Mouse (Mus musculus) hematopoietic stem cell, adult 5-6 weeks (primary cell): Measurements from ENCODE around the gene Slc26a10. TPM values are rescaled to one million over a fixed set of nuclear protein-coding genes. Genes with fewer than 3 reads are reported as not detected.

ENCODE experiments used
- ATAC-seq, 2 experiments: fragments of 125-278 bp in 1 of 2; replicated peaks in 1 of 2; 2 replicates each; pipeline ENCODE4 v1.8.0; 2016 to 2017; ENCODE audit warnings: inconsistent platforms in 2 of 2, mild to moderate bottlenecking in 2 of 2, moderate number of reproducible peaks in 2 of 2, low read depth in 1 of 2, moderate TSS enrichment in 1 of 2; ENCODE audit not compliant: low FRiP score in 2 of 2, poor library complexity in 2 of 2, severe bottlenecking in 2 of 2, insufficient read depth in 1 of 2, low TSS enrichment in 1 of 2
- total RNA-seq: library from RNA; stranded (forward); fragments of 172-1452, 232-1000 nt; gene quantifications from 2 replicates; pipeline ENCODE4 v1.2.3, GENCODE M21; 2017

Gene Slc26a10
- total RNA-seq, 1 experiment from 2014 or later: 0.30 TPM

- ATAC-seq: no peak
Observed at GRCm38 (mm10) chr10:127132469-127132868, 48.0 kb downstream of the Slc26a10 start.

- no peak for ATAC-seq
Observed at GRCm38 (mm10) chr10:127129431-127129830, 51.0 kb downstream of the Slc26a10 start.

DNA sequence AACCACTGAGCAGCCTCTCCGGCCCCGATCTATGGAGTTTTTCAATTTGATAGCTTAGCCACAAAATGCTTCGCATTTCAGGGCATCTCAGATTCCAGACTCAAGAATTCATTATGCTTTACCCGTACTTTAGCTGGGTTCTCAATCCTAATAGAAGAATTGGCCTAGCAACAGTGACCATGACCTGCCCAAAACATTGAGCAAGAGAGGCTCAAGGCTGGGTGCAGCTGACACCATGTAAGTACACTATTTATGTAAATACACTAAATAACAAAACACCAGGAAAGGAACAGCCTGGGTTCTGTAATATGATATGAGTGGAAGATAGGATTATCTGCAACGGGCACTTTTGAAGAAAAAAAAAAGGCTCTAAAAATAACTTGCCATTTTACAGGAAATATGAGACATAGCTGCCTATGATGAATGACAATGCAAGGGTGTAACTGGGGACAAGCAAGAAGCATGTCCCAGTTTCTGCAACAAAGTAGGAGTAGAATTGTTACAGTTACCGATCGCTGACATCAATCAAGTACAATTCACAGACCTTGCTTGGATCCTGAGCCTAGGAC lies 52.6 kb downstream of the Slc26a10 start:
- no peak for ATAC-seq

GRCm38 (mm10) chr10:127126579-127126978 lies 53.9 kb downstream of the Slc26a10 start:
- ATAC-seq: peak in 1 of 2 experiments; percentile 43; a peak in 2 of 4 replicates

DNA sequence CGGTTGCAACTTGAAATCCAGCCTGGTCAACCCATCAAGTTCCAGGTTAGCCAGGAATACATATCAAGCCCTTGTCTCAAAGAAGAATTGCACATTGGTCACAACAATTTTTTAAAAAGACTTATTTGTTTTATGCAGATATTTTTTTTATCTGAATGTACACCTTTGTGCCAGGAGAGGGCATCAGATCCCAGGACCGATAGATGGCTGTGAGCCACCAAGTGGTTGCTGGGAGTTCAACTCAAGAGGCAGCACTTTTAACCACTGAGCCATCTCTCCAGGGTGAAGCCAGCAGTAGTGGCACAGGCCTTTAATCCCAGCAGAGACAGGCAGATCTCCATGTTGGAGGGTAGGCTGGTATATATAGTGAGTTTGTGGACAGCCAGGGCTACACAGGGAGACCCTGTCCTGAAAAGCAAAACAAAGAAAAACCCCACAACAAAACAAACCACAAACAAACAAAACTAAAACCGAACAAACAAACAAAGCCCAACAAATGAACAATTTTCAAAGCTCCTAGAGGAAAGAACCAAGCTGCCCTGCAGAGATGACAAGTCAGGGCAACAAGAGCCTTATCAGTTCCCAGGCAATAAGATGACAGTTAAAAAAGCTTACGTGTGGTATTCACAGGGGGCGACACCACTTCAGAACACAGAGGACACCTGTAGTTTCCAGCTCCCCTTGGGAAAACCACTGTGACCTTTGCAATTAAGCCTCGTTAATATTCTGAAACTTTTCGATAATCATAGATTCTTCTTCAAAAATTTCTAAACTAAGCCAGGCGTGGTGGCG lies 55.0 kb downstream of the Slc26a10 start:
- ATAC-seq: peak in 1 of 2 experiments; percentile 42; a peak in 1 of 4 replicates

- peak in 1 of 2 experiments; percentile 19; a peak in 1 of 4 replicates for ATAC-seq
Observed at GRCm38 (mm10) chr10:127123436-127123805, 57.0 kb downstream of the Slc26a10 start.

- no peak for ATAC-seq
Observed at GRCm38 (mm10) chr10:127122784-127123435, 57.5 kb downstream of the Slc26a10 start.

DNA sequence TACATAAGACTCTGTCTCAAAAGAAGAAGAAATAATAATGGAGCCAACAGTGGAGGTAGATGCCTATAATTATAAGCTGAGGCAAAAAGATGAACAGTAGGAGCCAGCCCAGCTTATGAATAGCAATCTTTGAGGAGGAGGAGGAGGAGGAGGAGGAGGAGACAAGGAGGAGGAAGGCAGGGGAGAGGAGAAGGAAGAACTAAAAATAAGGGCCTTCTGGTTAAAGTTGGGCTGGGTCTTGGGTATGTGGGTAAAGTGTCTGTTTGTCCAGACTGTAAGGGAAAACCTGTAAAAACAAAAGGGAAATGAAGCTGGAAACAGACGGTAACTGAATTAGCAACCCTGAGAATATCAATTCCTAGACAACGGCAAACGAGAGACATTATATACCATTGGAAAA lies 58.4 kb downstream of the Slc26a10 start:
- ATAC-seq: no peak

Other genes with a start within 250 kb of the Slc26a10 start
- gene Ctdsp2, start 201.9 kb downstream of the Slc26a10 start, total RNA-seq: 41.1 and 46.3 TPM in 2 replicates
- 0.30 TPM in 1 of 2 replicates, not detected in the other for gene Avil, start 179.9 kb downstream of the Slc26a10 start, total RNA-seq
- 23.6 and 35.5 TPM in 2 replicates for gene Tsfm, start 149.8 kb downstream of the Slc26a10 start, total RNA-seq
- gene Mettl1, start 139.2 kb downstream of the Slc26a10 start, total RNA-seq: 16.5 and 19.4 TPM in 2 replicates
- not detected in 2 replicates for gene Eef1akmt3, start 139.1 kb downstream of the Slc26a10 start, total RNA-seq
- 0.25 TPM in 1 of 2 replicates, not detected in the other for gene Cyp27b1, start 132.4 kb downstream of the Slc26a10 start, total RNA-seq
- 0.89 and 2.2 TPM in 2 replicates for gene March9, start 120.5 kb downstream of the Slc26a10 start, total RNA-seq
- gene Cdk4, start 117.1 kb downstream of the Slc26a10 start, total RNA-seq: 483 and 646 TPM in 2 replicates
- 54.5 and 56.6 TPM in 2 replicates for gene Tspan31, start 110.4 kb downstream of the Slc26a10 start, total RNA-seq
- 59.3 and 89.6 TPM in 2 replicates for gene Agap2, start 105.4 kb downstream of the Slc26a10 start, total RNA-seq
- 157 and 201 TPM in 2 replicates for gene Os9, start 59.5 kb downstream of the Slc26a10 start, total RNA-seq
- gene B4galnt1, start 15.4 kb downstream of the Slc26a10 start, total RNA-seq: 43.3 and 48.6 TPM in 2 replicates
- gene Arhgef25, start 9.4 kb upstream of the Slc26a10 start, total RNA-seq: 8.7 and 18.4 TPM in 2 replicates
- gene Dtx3, start 15.1 kb upstream of the Slc26a10 start, total RNA-seq: 56.2 and 56.8 TPM in 2 replicates
- gene Pip4k2c, start 30.9 kb upstream of the Slc26a10 start, total RNA-seq: 14.8 and 19.7 TPM in 2 replicates
- 0.94 and 1.5 TPM in 2 replicates for gene Kif5a, start 82.7 kb upstream of the Slc26a10 start, total RNA-seq
- gene Dctn2, start 85.7 kb upstream of the Slc26a10 start, total RNA-seq: 85.8 and 96.8 TPM in 2 replicates
- 5.9 and 6.3 TPM in 2 replicates for gene Mbd6, start 108.4 kb upstream of the Slc26a10 start, total RNA-seq
- 104 and 211 TPM in 2 replicates for gene Mars, start 131.1 kb upstream of the Slc26a10 start, total RNA-seq
- 29.5 and 43.7 TPM in 2 replicates for gene Arhgap9, start 141.3 kb upstream of the Slc26a10 start, total RNA-seq
- gene Gli1, start 161.3 kb upstream of the Slc26a10 start, total RNA-seq: not detected in 2 replicates
- 0.13 TPM in 1 of 2 replicates, not detected in the other for gene Inhbe, start 173.8 kb upstream of the Slc26a10 start, total RNA-seq
- gene Inhbc, start 189.8 kb upstream of the Slc26a10 start, total RNA-seq: not detected in 2 replicates
- 41.3 and 73.9 TPM in 2 replicates for gene R3hdm2, start 199.7 kb upstream of the Slc26a10 start, total RNA-seq